Mouse (Mus musculus): ENCODE data around the gene Frrs1l. TPM values are rescaled to one million over a fixed set of nuclear protein-coding genes. Genes with fewer than 3 reads are reported as not detected.
A peak's percentile ranks its signal among the peaks of the same experiment; 100 is the strongest.

Gene Frrs1l
- polyA plus RNA-seq, 1 experiment from 2014 or later, result 1.1 TPM

DNA sequence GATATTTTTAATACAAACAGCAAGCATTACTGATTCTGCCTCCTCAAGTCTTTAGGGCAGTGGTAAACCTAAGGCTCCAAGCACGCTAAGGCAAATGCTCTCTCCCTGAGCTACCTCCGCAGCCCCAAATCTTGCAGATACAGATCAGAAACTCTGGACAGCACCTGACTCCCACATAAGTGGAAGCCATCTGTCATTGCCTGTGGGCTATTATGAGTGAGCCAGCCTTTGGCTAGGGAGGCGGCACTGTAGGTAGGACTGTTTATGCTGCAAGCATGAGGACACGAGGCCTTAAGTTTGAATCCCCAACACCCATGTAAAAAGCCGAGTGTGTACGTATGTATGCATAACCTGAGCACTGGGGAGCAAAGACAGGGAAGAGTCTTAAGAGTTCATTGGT is 26.5 kb downstream of the Frrs1l start:
- 82% methylated on average over 6 of the region's 6 CpGs for WGBS
- Histone ChIP-seq H3K36me3 (no peaks in the 10 kb centered on the region), H3K9me3 (no peaks in the 10 kb centered on the region), H3K4me3 (replicated peaks) (no peak overlapping the region), H3K27me3 (replicated peaks) (no peaks in the 10 kb centered on the region), H3K27ac (no peak overlapping the region), H3K9ac (no peak overlapping the region), H3K4me1 (no peaks in the 10 kb centered on the region), H3K4me2 (no peak overlapping the region)
- no peak for ATAC-seq (ENCODE audit: insufficient read depth, low FRiP score, low read depth)

DNA sequence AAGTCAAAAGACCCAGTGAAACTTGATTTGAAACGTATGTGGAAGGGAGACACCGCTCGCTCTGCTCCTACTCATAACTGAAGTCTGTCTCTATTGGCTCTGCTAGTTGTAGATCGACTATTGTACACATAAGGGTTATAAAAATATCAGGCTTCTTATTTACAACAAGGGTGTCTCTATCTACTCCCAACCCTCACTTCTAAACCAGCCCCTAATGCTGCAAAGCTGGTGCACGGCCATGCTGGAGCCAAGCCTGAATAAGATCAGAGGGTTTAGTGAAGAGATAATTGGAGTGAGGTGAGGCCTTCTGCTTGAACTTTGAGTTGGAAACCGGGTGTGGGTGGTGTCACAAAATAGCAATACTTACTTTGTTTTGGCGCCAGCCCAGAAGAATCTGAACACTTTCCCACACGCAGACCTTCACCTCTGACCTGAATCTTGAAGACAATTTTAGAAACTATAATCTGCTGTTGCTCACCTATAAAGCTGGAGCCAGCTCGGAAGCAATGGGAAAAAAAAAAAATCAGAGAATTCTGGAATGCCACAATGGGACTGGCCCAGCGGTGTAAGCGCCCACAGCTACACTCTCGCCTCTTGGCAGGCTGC is 28.8 kb downstream of the Frrs1l start:
- no peaks in the 10 kb centered on the region for H3K9me3 ChIP-seq
- no peaks in the 10 kb centered on the region for H3K4me1 ChIP-seq
- ATAC-seq (ENCODE audit: insufficient read depth, low FRiP score, low read depth), result no peak
- H3K27ac ChIP-seq, result no peak overlapping the region
- H3K36me3 ChIP-seq, result no peaks in the 10 kb centered on the region
- 71% methylated on average over 12 of the region's 12 CpGs for WGBS
- no peak overlapping the region for H3K4me3 ChIP-seq (replicated peaks)
- no peak overlapping the region for H3K4me2 ChIP-seq
- no peak overlapping the region for H3K9ac ChIP-seq
- H3K27me3 ChIP-seq (replicated peaks), result no peaks in the 10 kb centered on the region

DNA sequence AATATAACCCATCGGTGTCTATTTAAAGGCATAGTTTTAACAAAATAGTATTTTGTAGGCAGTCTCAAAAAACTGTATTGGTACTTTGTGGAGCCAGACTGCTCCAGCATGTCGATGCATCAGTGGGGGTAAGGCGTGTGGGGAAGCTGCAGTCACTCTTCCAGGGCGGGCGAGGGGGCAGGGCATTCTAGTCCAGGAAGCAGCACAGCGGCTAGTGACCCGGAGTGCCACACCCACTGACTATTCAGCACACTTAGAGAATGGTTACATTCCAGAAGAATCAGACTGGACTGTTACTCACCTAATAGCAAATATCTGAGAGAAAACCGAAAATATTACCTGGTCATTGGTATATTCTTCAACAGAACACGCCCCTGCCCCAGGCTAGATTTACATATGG is 32.7 kb downstream of the Frrs1l start:
- 45% methylated on average over 9 of the region's 9 CpGs for WGBS
- ATAC-seq (ENCODE audit: insufficient read depth, low FRiP score, low read depth), result no peak
- no peak overlapping the region for H3K4me3 ChIP-seq (replicated peaks)
- H3K27me3 ChIP-seq (replicated peaks), result no peaks in the 10 kb centered on the region
- no peaks in the 10 kb centered on the region for H3K9me3 ChIP-seq
- H3K36me3 ChIP-seq, result no peaks in the 10 kb centered on the region
- H3K27ac ChIP-seq, result no peak overlapping the region
- H3K9ac ChIP-seq, result no peak overlapping the region
- H3K4me2 ChIP-seq, result no peak overlapping the region
- no peaks in the 10 kb centered on the region for H3K4me1 ChIP-seq

DNA sequence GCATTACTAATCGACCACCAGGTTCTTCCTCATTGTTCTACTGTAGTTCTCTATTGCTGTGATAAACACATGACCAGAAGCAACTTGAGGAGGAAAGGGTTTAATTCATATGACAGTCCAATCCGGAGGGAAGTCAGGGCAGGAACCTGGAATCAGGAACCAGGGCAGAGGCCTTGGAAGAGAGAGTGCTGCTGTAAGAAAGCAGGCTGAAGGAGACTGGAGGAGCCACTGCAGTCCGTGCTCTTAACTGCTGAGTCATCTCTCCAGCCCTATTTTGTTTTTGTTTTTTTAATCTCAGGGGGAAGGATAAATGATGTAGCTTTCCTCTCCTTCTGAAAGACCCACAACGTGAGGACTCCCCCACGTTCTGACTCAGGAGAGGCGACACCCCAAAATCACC is 37.0 kb downstream of the Frrs1l start:
- no peak for ATAC-seq (ENCODE audit: insufficient read depth, low FRiP score, low read depth)
- WGBS, result 61% methylated on average over 6 of the region's 6 CpGs
- Histone ChIP-seq H3K4me3 (replicated peaks) (no peak overlapping the region), H3K4me2 (no peak overlapping the region), H3K27ac (no peak overlapping the region), H3K36me3 (no peaks in the 10 kb centered on the region), H3K9me3 (no peaks in the 10 kb centered on the region), H3K4me1 (no peaks in the 10 kb centered on the region), H3K27me3 (replicated peaks) (no peaks in the 10 kb centered on the region), H3K9ac (no peak overlapping the region)

- no peak for ATAC-seq (ENCODE audit: insufficient read depth, low FRiP score, low read depth)
- no peak overlapping the region for H3K4me3 ChIP-seq (replicated peaks)
- H3K4me2 ChIP-seq, result no peak overlapping the region
- H3K9me3 ChIP-seq, result no peaks in the 10 kb centered on the region
- no peak overlapping the region for H3K27ac ChIP-seq
- H3K9ac ChIP-seq, result no peak overlapping the region
- WGBS, result 86% methylated on average over 3 of the region's 3 CpGs
- no peaks in the 10 kb centered on the region for H3K4me1 ChIP-seq
- H3K36me3 ChIP-seq, result no peaks in the 10 kb centered on the region
- no peaks in the 10 kb centered on the region for H3K27me3 ChIP-seq (replicated peaks)
Observed at GRCm38 (mm10) chr4:56951701-56952100, 38.5 kb downstream of the Frrs1l start.

DNA sequence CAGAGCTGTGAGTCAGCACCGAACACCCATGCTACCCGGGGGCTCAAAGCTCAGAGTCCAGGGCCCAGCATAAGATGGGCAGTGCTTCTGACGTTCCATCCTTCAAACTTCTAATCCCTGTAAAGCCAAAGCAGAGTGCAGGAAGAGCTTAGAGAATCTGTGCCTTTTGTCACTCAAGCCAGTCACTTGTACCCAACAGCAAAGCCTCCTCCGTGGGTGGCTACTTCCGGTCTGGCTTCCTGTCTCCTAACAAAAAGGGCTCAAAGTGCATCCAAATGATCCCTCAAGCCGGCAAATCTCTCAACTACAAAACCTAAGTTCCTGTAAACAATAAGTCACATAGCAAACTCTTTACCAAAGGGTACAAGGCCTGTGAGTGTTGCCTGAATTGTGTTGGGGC is 40.7 kb downstream of the Frrs1l start:
- H3K9me3 ChIP-seq, result no peaks in the 10 kb centered on the region
- peaks cover 12% of the 10 kb centered on the region for H3K4me1 ChIP-seq
- H3K4me3 ChIP-seq (replicated peaks), result no peak overlapping the region
- ATAC-seq (ENCODE audit: insufficient read depth, low FRiP score, low read depth), result no peak
- H3K4me2 ChIP-seq, result no peak overlapping the region
- H3K27me3 ChIP-seq (replicated peaks), result no peaks in the 10 kb centered on the region
- H3K36me3 ChIP-seq, result no peaks in the 10 kb centered on the region
- WGBS, result 54% methylated on average over 6 of the region's 6 CpGs
- no peak overlapping the region for H3K27ac ChIP-seq
- H3K9ac ChIP-seq, result no peak overlapping the region

DNA sequence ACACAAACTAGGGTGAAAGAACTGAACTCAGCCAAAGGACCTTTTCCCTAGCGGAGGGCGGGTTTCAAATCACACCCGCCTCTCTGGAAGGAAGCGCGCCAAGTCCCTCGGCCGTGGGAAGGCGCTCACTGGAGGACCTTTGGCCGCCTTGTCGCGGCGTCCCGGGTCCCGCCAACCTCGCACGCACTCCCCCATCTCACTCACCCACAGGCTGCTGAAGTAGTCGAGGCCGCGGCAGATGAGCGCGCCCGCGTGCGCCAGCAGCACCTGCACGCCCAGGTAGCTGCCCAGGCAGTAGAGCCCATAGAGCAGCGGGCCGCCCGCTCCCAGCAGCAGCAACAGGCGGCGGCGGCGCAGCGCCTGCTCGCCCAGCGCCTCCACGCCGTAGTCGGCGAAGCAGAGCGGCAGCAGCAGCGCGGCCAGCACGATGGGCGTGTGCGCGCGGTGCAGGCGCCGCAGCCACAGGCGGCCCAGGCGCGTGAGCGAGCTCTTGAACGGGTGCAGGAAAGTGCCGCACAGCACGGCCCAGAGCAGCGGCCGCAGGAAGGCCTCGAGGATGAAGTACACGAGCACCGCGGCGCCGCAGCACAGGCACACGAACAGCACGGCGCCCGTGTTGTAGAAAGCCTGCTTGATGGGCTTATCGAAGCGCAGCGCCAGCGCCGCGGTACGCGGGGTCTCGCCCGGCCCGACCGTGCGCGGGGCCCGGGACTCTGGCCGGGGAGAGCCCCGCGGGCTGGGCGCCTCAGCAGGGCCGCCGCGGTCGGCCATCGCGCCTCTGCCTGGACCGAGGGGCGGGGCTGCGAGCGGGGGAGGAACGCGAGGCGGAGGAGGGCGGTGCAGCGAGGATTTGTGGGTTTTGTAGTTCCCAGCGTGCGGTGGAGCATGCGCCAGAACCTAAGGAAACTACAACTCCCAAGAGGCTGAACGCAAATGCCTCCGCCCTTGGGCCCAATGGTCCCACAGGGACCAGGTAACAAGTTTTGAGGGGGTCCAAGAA is 43.2 kb downstream of the Frrs1l start, which contains the start of gene Tmem245:
Gene Tmem245 (minus strand): TSS at position 797 of the 1,000 bp plus-strand sequence.
- no peaks in the 10 kb centered on the region for H3K9me3 ChIP-seq
- peak within 1 kb of the TSS; percentile 75 for H3K4me2 ChIP-seq
- peak within 1 kb of the TSS; percentile 92 for H3K9ac ChIP-seq
- peak within 1 kb of the TSS; percentile 92 for H3K4me3 ChIP-seq (replicated peaks)
- no peaks in the 10 kb centered on the region for H3K27me3 ChIP-seq (replicated peaks)
- peaks cover 24% of the 10 kb centered on the region for H3K4me1 ChIP-seq
- peak within 1 kb of the TSS; percentile 93 for H3K27ac ChIP-seq
- under 1% methylated on average over 106 of the region's 107 CpGs for WGBS
- no peaks in the 10 kb centered on the region for H3K36me3 ChIP-seq
- peak; percentile 97 for ATAC-seq (ENCODE audit: insufficient read depth, low FRiP score, low read depth)

DNA sequence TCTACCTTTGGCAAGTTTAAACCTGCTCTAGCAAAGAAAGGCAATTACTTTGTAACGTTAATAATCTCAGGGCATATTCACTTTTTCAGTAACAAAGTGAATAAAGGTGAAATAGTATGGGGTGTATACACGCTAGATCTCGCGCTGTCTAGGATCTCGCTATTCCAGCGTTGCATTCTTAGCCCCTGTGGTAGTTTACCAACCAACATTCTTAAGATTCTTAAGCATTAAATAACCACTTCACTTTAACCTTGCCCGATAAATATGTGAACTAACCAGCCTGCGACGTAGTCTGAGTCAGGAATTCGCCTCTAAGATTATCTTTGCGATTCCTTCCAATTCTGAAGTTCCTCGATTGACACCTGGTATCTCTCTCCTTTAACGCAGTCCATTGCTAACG is 44.0 kb downstream of the Frrs1l start:
- H3K4me1 ChIP-seq, result peaks cover 24% of the 10 kb centered on the region
- no peaks in the 10 kb centered on the region for H3K27me3 ChIP-seq (replicated peaks)
- H3K27ac ChIP-seq, result peak overlapping the region; percentile 93
- ATAC-seq (ENCODE audit: insufficient read depth, low FRiP score, low read depth), result no peak
- peak overlapping the region; percentile 92 for H3K4me3 ChIP-seq (replicated peaks)
- H3K9ac ChIP-seq, result peak overlapping the region; percentile 92
- H3K36me3 ChIP-seq, result no peaks in the 10 kb centered on the region
- H3K9me3 ChIP-seq, result no peaks in the 10 kb centered on the region
- WGBS, result under 1% methylated on average over 14 of the region's 14 CpGs
- peak overlapping the region; percentile 75 for H3K4me2 ChIP-seq

GRCm38 (mm10) chr4:56944286-56944685 is 45.9 kb downstream of the Frrs1l start:
- Histone ChIP-seq H3K9ac (no peak overlapping the region), H3K36me3 (no peaks in the 10 kb centered on the region), H3K27ac (no peak overlapping the region), H3K9me3 (no peaks in the 10 kb centered on the region), H3K27me3 (replicated peaks) (no peaks in the 10 kb centered on the region), H3K4me1 (peaks cover 24% of the 10 kb centered on the region), H3K4me3 (replicated peaks) (no peak overlapping the region), H3K4me2 (0 out of 2 replicates have a peak overlapping the region, but pooled peaks have one; percentile 27)
- WGBS, result 47% methylated on average over 4 of the region's 4 CpGs
- ATAC-seq (ENCODE audit: insufficient read depth, low FRiP score, low read depth), result no peak

GRCm38 (mm10) chr4:56943258-56943657 is 46.9 kb downstream of the Frrs1l start:
- H3K27ac ChIP-seq, result no peak overlapping the region

GRCm38 (mm10) chr4:56942567-56942966 is 47.6 kb downstream of the Frrs1l start:
- no peaks in the 10 kb centered on the region for H3K9me3 ChIP-seq
- 68% methylated on average over 1 of the region's 1 CpGs for whole genome bisulfite sequencing
- H3K4me2 ChIP-seq, result no peak overlapping the region

More at GRCm38 (mm10) chr4:56943258-56943657, 46.9 kb downstream of the Frrs1l start:
- Histone ChIP-seq H3K4me3 (replicated peaks) (no peak overlapping the region), H3K27me3 (replicated peaks) (no peaks in the 10 kb centered on the region), H3K36me3 (no peaks in the 10 kb centered on the region), H3K9me3 (no peaks in the 10 kb centered on the region), H3K9ac (no peak overlapping the region), H3K4me2 (no peak overlapping the region), H3K4me1 (peaks cover 24% of the 10 kb centered on the region)
- ATAC-seq (ENCODE audit: insufficient read depth, low FRiP score, low read depth), result no peak
- WGBS, result 44% methylated on average over 1 of the region's 1 CpGs

GRCm38 (mm10) chr4:56941481-56941880 is 48.7 kb downstream of the Frrs1l start:
- H3K4me1 ChIP-seq, result peaks cover 24% of the 10 kb centered on the region
- WGBS, result 75% methylated on average over 4 of the region's 4 CpGs
- ATAC-seq (ENCODE audit: insufficient read depth, low FRiP score, low read depth), result no peak

More at GRCm38 (mm10) chr4:56942567-56942966, 47.6 kb downstream of the Frrs1l start:
- H3K9ac ChIP-seq, result no peak overlapping the region
- ATAC-seq (ENCODE audit: insufficient read depth, low FRiP score, low read depth), result no peak
- no peaks in the 10 kb centered on the region for H3K27me3 ChIP-seq (replicated peaks)
- no peaks in the 10 kb centered on the region for H3K36me3 ChIP-seq
- no peak overlapping the region for H3K4me3 ChIP-seq (replicated peaks)
- H3K4me1 ChIP-seq, result peaks cover 24% of the 10 kb centered on the region
- H3K27ac ChIP-seq, result no peak overlapping the region

More at GRCm38 (mm10) chr4:56941481-56941880, 48.7 kb downstream of the Frrs1l start:
- H3K36me3 ChIP-seq, result no peaks in the 10 kb centered on the region
- no peak overlapping the region for H3K4me2 ChIP-seq
- no peak overlapping the region for H3K4me3 ChIP-seq (replicated peaks)
- H3K27ac ChIP-seq, result no peak overlapping the region
- H3K27me3 ChIP-seq (replicated peaks), result no peaks in the 10 kb centered on the region
- no peak overlapping the region for H3K9ac ChIP-seq
- no peaks in the 10 kb centered on the region for H3K9me3 ChIP-seq

Measured in stomach, embryonic 15.5 days (tissue).